Mouse (Mus musculus): Measurements from ENCODE around the gene Fbxo48. TPM values are rescaled to one million over a fixed set of nuclear protein-coding genes. Genes with fewer than 3 reads are reported as not detected.

Gene Fbxo48
- total RNA-seq, 2 experiments from 2014 or later, result 0.23 TPM; not detected in 1

Other genes with a start within 250 kb of the Fbxo48 start
- 10 to 100 TPM; 11.6 to 13.4 TPM for gene Egfr, start 199.2 kb upstream of the Fbxo48 start, total RNA-seq (2021)
- 1 to 10 TPM; 3.2 to 4.0 TPM for gene Cnrip1, start 100.2 kb downstream of the Fbxo48 start, total RNA-seq (2021)
- 1 to 10 TPM; 1.1 to 2.0 TPM for gene Plek, start 101.0 kb downstream of the Fbxo48 start, total RNA-seq (2021)
- 100 to 1,000 TPM; 146 to 163 TPM for gene Ppp3r1, start 207.9 kb downstream of the Fbxo48 start, total RNA-seq (2021)
- 1 to 10 TPM; 7.1 to 7.4 TPM for gene Wdr92, start 230.7 kb downstream of the Fbxo48 start, total RNA-seq (2021)